Mouse (Mus musculus): ENCODE data around the gene Olfr229. TPM values are rescaled to one million over a fixed set of nuclear protein-coding genes. Genes with fewer than 3 reads are reported as not detected.

Gene Olfr229
- not detected in 2 replicates for polyA plus RNA-seq (2021; fragmentation: Nextera tagmentation)
- long read RNA-seq, experiment 1: 0 reads
- long read RNA-seq, experiment 2: 0 reads

GRCm38 (mm10) chr9:39907036-39907435 is at the start of gene Olfr229:
Olfr229 (plus strand) TSS chr9:39907336.

GRCm38 (mm10) chr9:39866122-39866521 is 41.0 kb upstream of the Olfr229 start, which contains the start of gene Olfr972:
Olfr972 (plus strand) TSS chr9:39866422.

GRCm38 (mm10) chr9:39937201-39937600 is 30.1 kb downstream of the Olfr229 start, which contains the start of gene Olfr974:
Olfr974 (plus strand) TSS chr9:39937501.

GRCm38 (mm10) chr9:39951946-39952345 is 44.8 kb downstream of the Olfr229 start, which contains the start of gene Olfr975:
Olfr975 (minus strand) TSS chr9:39952046.

GRCm38 (mm10) chr9:39961033-39961432 is 53.9 kb downstream of the Olfr229 start, which contains the start of gene Olfr976:
Olfr976 (minus strand) TSS chr9:39961133.

Other genes starting within 250 kb of the Olfr229 start
- gene Olfr963, start 240.1 kb upstream of the Olfr229 start, polyA plus RNA-seq (2021; fragmentation: Nextera tagmentation): not detected in 2 replicates
- gene Olfr149, start 200.2 kb upstream of the Olfr229 start, polyA plus RNA-seq (2021; fragmentation: Nextera tagmentation): not detected in 2 replicates
- gene Olfr965, start 196.0 kb upstream of the Olfr229 start, polyA plus RNA-seq (2021; fragmentation: Nextera tagmentation): not detected in 2 replicates
- gene Olfr150, start 176.4 kb upstream of the Olfr229 start, polyA plus RNA-seq (2021; fragmentation: Nextera tagmentation): not detected in 2 replicates
- not detected in 2 replicates for gene Olfr967, start 161.1 kb upstream of the Olfr229 start, polyA plus RNA-seq (2021; fragmentation: Nextera tagmentation)
- gene Olfr968, start 124.1 kb upstream of the Olfr229 start, polyA plus RNA-seq (2021; fragmentation: Nextera tagmentation): not detected in 2 replicates
- not detected in 2 replicates for gene Olfr969, start 116.4 kb upstream of the Olfr229 start, polyA plus RNA-seq (2021; fragmentation: Nextera tagmentation)
- not detected in 2 replicates for gene Olfr970, start 98.5 kb upstream of the Olfr229 start, polyA plus RNA-seq (2021; fragmentation: Nextera tagmentation)
- gene Olfr971, start 70.5 kb upstream of the Olfr229 start, polyA plus RNA-seq (2021; fragmentation: Nextera tagmentation): not detected in 2 replicates
- not detected in 2 replicates for gene Olfr972, start 40.9 kb upstream of the Olfr229 start, polyA plus RNA-seq (2021; fragmentation: Nextera tagmentation)
- gene Olfr974, start 30.2 kb downstream of the Olfr229 start, polyA plus RNA-seq (2021; fragmentation: Nextera tagmentation): not detected in 2 replicates
- not detected in 2 replicates for gene Olfr975, start 44.7 kb downstream of the Olfr229 start, polyA plus RNA-seq (2021; fragmentation: Nextera tagmentation)
- gene Olfr976, start 53.8 kb downstream of the Olfr229 start, polyA plus RNA-seq (2021; fragmentation: Nextera tagmentation): not detected in 2 replicates
- not detected in 2 replicates for gene Olfr978, start 84.8 kb downstream of the Olfr229 start, polyA plus RNA-seq (2021; fragmentation: Nextera tagmentation)
- gene Olfr979, start 96.1 kb downstream of the Olfr229 start, polyA plus RNA-seq (2021; fragmentation: Nextera tagmentation): not detected in 2 replicates
- gene Olfr980, start 102.2 kb downstream of the Olfr229 start, polyA plus RNA-seq (2021; fragmentation: Nextera tagmentation): not detected in 2 replicates
- gene Olfr981, start 114.1 kb downstream of the Olfr229 start, polyA plus RNA-seq (2021; fragmentation: Nextera tagmentation): not detected in 2 replicates
- not detected in 2 replicates for gene Olfr982, start 166.5 kb downstream of the Olfr229 start, polyA plus RNA-seq (2021; fragmentation: Nextera tagmentation)
- gene Olfr983, start 186.3 kb downstream of the Olfr229 start, polyA plus RNA-seq (2021; fragmentation: Nextera tagmentation): not detected in 2 replicates
- not detected in 2 replicates for gene Olfr984, start 206.9 kb downstream of the Olfr229 start, polyA plus RNA-seq (2021; fragmentation: Nextera tagmentation)
- gene Olfr985, start 222.8 kb downstream of the Olfr229 start, polyA plus RNA-seq (2021; fragmentation: Nextera tagmentation): not detected in 2 replicates
- gene Tmem225, start 240.8 kb downstream of the Olfr229 start, polyA plus RNA-seq (2021; fragmentation: Nextera tagmentation): not detected in 2 replicates